Mouse (Mus musculus) bone marrow macrophage, adult 2 months (primary cell): Measurements from ENCODE around the gene Rgs12.

Experiments
- CTCF ChIP-seq: IDR thresholded peaks from 2 replicates; pipeline ENCODE4 v1.5.1; 2012; ENCODE audit warnings: low read depth, mild to moderate bottlenecking, low read length, moderate library complexity
- POLR2A ChIP-seq: IDR thresholded peaks from 2 replicates; pipeline ENCODE4 v1.6.1; 2012; ENCODE audit warnings: mild to moderate bottlenecking, low read depth, low read length, borderline replicate concordance

- TF ChIP-seq CTCF (no peak), POLR2A (no peak)
Observed at GRCm38 (mm10) chr5:35035795-35036194, 86.5 kb downstream of the Rgs12 start.
